Mouse (Mus musculus) heart, adult 2 months (tissue): ENCODE results near the gene Rnf24.

Source experiments
- CTCF ChIP-seq: fragments of 200-600 bp; IDR thresholded peaks from 2 replicates; pipeline ENCODE4 v1.8.1; 2022; ENCODE audit warnings: antibody characterized with exemption, mild to moderate bottlenecking, moderate library complexity
- POLR2A ChIP-seq: fragments of 200-500 bp; IDR thresholded peaks from 2 replicates; pipeline ENCODE4 v1.6.1; 2011; ENCODE audit warnings: mild to moderate bottlenecking, low read depth, low read length, control low read depth; ENCODE audit not compliant: insufficient read depth

- TF ChIP-seq POLR2A, result no peak
- TF ChIP-seq CTCF, result no peak
These were observed 92.0 kb downstream of the Rnf24 start for GRCm38 (mm10) chr2:131260544-131261307.
